Mouse (Mus musculus) heart, embryonic 15.5 days (tissue): Measurements from ENCODE around the gene Dagla. TPM values are rescaled to one million over a fixed set of nuclear protein-coding genes. Genes with fewer than 3 reads are reported as not detected.

Experiments used
- ATAC-seq: fragments of 200-750 bp; cut with Nextera tagmentation; replicated peaks from 2 replicates; pipeline ENCODE4 v1.8.0; 2017; ENCODE audit warnings: low read depth, moderate TSS enrichment; ENCODE audit not compliant: insufficient number of reproducible peaks, insufficient read depth, low FRiP score
- H3K27ac ChIP-seq: fragments of 300-500 bp; sonication (generic); 2 replicates; pipeline ENCODE4 v1.5.1; 2015; ENCODE audit warnings: mild to moderate bottlenecking, inconsistent platforms
- H3K27me3 ChIP-seq: fragments of 300-500 bp; sonication (generic); 2 replicates; pipeline ENCODE4 v1.6.1; 2015; ENCODE audit warnings: inconsistent platforms
- H3K36me3 ChIP-seq: fragments of 300-500 bp; sonication (generic); 2 replicates; pipeline ENCODE4 v1.6.1; 2015; ENCODE audit warnings: mild to moderate bottlenecking, inconsistent platforms
- H3K4me1 ChIP-seq: fragments of 300-500 bp; sonication (generic); replicated peaks from 2 replicates; pipeline ENCODE4 v1.6.1; 2015; ENCODE audit warnings: inconsistent platforms
- H3K4me2 ChIP-seq: fragments of 300-500 bp; sonication (generic); 2 replicates; pipeline ENCODE4 v1.6.1; 2015; ENCODE audit warnings: inconsistent platforms, mild to moderate bottlenecking, moderate library complexity
- H3K4me3 ChIP-seq: fragments of 300-500 bp; sonication (generic); 2 replicates; pipeline ENCODE4 v1.5.1; 2015; ENCODE audit warnings: mild to moderate bottlenecking, inconsistent platforms
- H3K9ac ChIP-seq: fragments of 300-500 bp; sonication (generic); 2 replicates; pipeline ENCODE4 v1.6.1; 2015; ENCODE audit warnings: mild to moderate bottlenecking, inconsistent platforms
- H3K9me3 ChIP-seq: fragments of 300-500 bp; sonication (generic); replicated peaks from 2 replicates; pipeline ENCODE4 v1.6.1; 2016; ENCODE audit warnings: inconsistent platforms
- WGBS: fragments of 180-500 bp; shearing (Covaris S2); methylation state at CpG from one replicate; pipeline ENCODE4 v1.1.7; 2015; ENCODE audit warnings: mixed read lengths; 5-methylcytosine and 5-hydroxymethylcytosine counted together
- polyA plus RNA-seq: library from polyadenylated mRNA; unstranded; fragments of >200 nt; fragmentation: Nextera tagmentation; extraction: Ambion mirVana; gene quantifications from 2 replicates; pipeline ENCODE4 v1.2.1, GENCODE M21; 2015

Gene Dagla
- 0.88 and 1.5 TPM in 2 replicates for polyA plus RNA-seq

GRCm38 (mm10) chr19:10304810-10305544 lies at the start of gene Dagla:
Gene Dagla, minus strand, starts transcription at chr19:10304877.
- Histone ChIP-seq H3K4me1 (peaks cover 13% of the 10 kb centered on the region), H3K27ac (no peak within 1 kb of the TSS), H3K36me3 (no peaks in the 10 kb centered on the region), H3K4me3 (peak within 1 kb of the TSS; percentile 68), H3K27me3 (peaks cover 32% of the 10 kb centered on the region), H3K9me3 (no peaks in the 10 kb centered on the region), H3K9ac (peak within 1 kb of the TSS; percentile 67), H3K4me2 (peak within 1 kb of the TSS; percentile 95)
- ATAC-seq = peak; percentile 72
- 7% methylated on average over 52 of the region's 56 CpGs for WGBS

DNA sequence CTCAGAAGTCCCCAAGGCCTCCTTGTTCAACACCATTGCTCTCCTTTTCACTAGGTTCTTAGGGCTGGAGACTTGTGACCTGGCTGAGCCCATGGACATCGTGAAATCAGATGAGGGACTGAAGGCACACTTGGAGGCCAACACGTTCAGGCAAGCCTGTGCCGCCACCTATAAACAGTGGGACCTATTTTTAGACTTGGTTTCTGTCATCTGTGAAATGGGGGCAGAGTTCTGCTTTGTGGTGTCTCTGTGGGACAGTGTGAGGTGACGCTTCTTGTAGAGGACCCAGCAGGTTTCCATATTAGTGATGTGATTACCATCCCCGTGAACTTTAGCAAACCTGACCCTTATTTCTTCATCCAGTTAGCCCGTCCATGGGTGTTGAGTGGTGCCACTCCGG lies 47.5 kb upstream of the Dagla start:
- Histone ChIP-seq H3K9me3 (no peaks in the 10 kb centered on the region), H3K4me2 (no peak overlapping the region), H3K27ac (no peak overlapping the region), H3K9ac (no peak overlapping the region), H3K4me1 (no peaks in the 10 kb centered on the region; the same call in 1 of the 2 replicates), H3K36me3 (no peaks in the 10 kb centered on the region), H3K27me3 (peaks cover 11% of the 10 kb centered on the region; the same call in 1 of the 2 replicates), H3K4me3 (no peak overlapping the region)
- ATAC-seq = no peak
- 69% methylated on average over 7 of the region's 7 CpGs for WGBS

- 58% methylated on average over 5 of the region's 5 CpGs for WGBS
- Histone ChIP-seq H3K36me3 (no peaks in the 10 kb centered on the region), H3K9ac (no peak overlapping the region), H3K4me1 (0 out of 2 replicates have a peak, but pooled peaks cover 3% of the 10 kb centered on the region), H3K4me3 (no peak overlapping the region), H3K4me2 (no peak overlapping the region), H3K27me3 (peaks cover 18% of the 10 kb centered on the region), H3K27ac (no peak overlapping the region), H3K9me3 (no peaks in the 10 kb centered on the region)
- no peak for ATAC-seq
These were observed 43.1 kb upstream of the Dagla start for GRCm38 (mm10) chr19:10347628-10348273.

- H3K27me3 ChIP-seq = peaks cover 20% of the 10 kb centered on the region
- no peaks in the 10 kb centered on the region for H3K36me3 ChIP-seq
- no peak overlapping the region for H3K4me3 ChIP-seq
- no peak overlapping the region for H3K27ac ChIP-seq
- no peak overlapping the region for H3K4me2 ChIP-seq
- 25% methylated on average over 12 of the region's 12 CpGs for WGBS
- no peaks in the 10 kb centered on the region for H3K9me3 ChIP-seq
- no peak overlapping the region for H3K9ac ChIP-seq
- ATAC-seq = no peak
- peaks cover 19% of the 10 kb centered on the region for H3K4me1 ChIP-seq
These were observed 41.0 kb upstream of the Dagla start for GRCm38 (mm10) chr19:10345696-10346095.

- Histone ChIP-seq H3K9me3 (no peaks in the 10 kb centered on the region), H3K4me2 (no peak overlapping the region), H3K27ac (no peak overlapping the region), H3K4me1 (peaks cover 19% of the 10 kb centered on the region), H3K36me3 (no peaks in the 10 kb centered on the region), H3K27me3 (peaks cover 33% of the 10 kb centered on the region), H3K9ac (no peak overlapping the region), H3K4me3 (no peak overlapping the region)
- no peak for ATAC-seq
- WGBS = 85% methylated on average over 10 of the region's 10 CpGs
These were observed 39.2 kb upstream of the Dagla start for GRCm38 (mm10) chr19:10343866-10344265.

GRCm38 (mm10) chr19:10341817-10342439 lies 37.3 kb upstream of the Dagla start:
- ATAC-seq = peak; percentile 79
- Histone ChIP-seq H3K9ac (no peak overlapping the region), H3K27ac (peak overlapping the region; percentile 90), H3K36me3 (no peaks in the 10 kb centered on the region), H3K9me3 (no peaks in the 10 kb centered on the region), H3K27me3 (peaks cover 45% of the 10 kb centered on the region), H3K4me3 (no peak overlapping the region), H3K4me1 (peaks cover 19% of the 10 kb centered on the region), H3K4me2 (peak overlapping the region; percentile 54)
- 17% methylated on average over 12 of the region's 12 CpGs for WGBS

GRCm38 (mm10) chr19:10341152-10341551 lies 36.5 kb upstream of the Dagla start:
- peaks cover 50% of the 10 kb centered on the region for H3K27me3 ChIP-seq
- peak overlapping the region; percentile 90 for H3K27ac ChIP-seq
- no peaks in the 10 kb centered on the region for H3K36me3 ChIP-seq
- ATAC-seq = no peak
- no peak overlapping the region for H3K4me3 ChIP-seq
- peaks cover 17% of the 10 kb centered on the region for H3K4me1 ChIP-seq
- H3K4me2 ChIP-seq = no peak overlapping the region
- no peaks in the 10 kb centered on the region for H3K9me3 ChIP-seq
- no peak overlapping the region for H3K9ac ChIP-seq
- WGBS = 18% methylated on average over 11 of the region's 11 CpGs

DNA sequence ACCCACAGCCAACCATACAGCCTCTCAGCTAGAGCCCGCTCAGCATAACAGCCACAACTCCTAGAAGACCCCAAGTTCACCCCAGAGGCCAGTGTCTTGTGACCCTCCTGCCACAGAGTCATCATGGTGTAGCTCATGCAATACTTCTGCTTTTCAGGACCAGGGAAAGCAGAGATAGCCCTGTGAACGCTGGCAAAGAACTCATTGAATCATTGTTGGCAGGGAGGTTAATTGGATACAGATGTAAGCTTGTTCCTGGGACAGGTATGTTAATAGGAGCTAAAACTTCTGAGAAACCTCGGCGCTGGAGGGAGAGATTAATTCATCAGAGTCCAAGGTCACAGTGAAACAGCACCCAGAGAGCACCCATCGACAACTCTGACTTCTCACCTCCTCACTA lies 36.0 kb upstream of the Dagla start:
- no peak for ATAC-seq
- H3K36me3 ChIP-seq = no peaks in the 10 kb centered on the region
- H3K9me3 ChIP-seq = no peaks in the 10 kb centered on the region
- H3K4me3 ChIP-seq = no peak overlapping the region
- no peak overlapping the region for H3K4me2 ChIP-seq
- H3K4me1 ChIP-seq = peaks cover 16% of the 10 kb centered on the region
- no peak overlapping the region for H3K27ac ChIP-seq
- H3K27me3 ChIP-seq = peaks cover 49% of the 10 kb centered on the region
- WGBS = 26% methylated on average over 5 of the region's 5 CpGs
- H3K9ac ChIP-seq = no peak overlapping the region

DNA sequence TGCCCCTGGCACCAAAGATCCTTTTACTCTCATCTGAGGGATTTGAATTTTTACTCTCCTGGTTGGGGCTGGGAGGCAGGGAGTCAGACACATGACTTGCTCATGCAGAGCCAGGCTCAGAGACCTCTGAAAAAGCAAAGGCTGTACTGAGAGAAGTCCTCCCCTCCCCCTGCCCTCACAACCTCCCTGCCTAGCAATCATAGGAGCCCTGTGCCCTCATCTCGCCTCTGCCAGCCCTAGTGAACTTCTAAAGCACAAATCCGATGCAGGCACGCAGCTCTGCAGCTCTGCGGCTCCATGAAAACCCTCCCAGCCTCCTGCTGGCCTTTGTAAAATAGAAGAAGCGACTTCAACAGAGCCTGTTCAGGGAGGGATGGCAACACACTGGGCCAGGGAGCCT lies 34.6 kb upstream of the Dagla start:
- ATAC-seq = no peak
- Histone ChIP-seq H3K36me3 (no peaks in the 10 kb centered on the region), H3K27ac (no peak overlapping the region), H3K27me3 (peaks cover 51% of the 10 kb centered on the region), H3K4me2 (no peak overlapping the region), H3K9me3 (no peaks in the 10 kb centered on the region), H3K4me3 (no peak overlapping the region), H3K9ac (no peak overlapping the region), H3K4me1 (peaks cover 16% of the 10 kb centered on the region)
- 38% methylated on average over 5 of the region's 5 CpGs for WGBS

DNA sequence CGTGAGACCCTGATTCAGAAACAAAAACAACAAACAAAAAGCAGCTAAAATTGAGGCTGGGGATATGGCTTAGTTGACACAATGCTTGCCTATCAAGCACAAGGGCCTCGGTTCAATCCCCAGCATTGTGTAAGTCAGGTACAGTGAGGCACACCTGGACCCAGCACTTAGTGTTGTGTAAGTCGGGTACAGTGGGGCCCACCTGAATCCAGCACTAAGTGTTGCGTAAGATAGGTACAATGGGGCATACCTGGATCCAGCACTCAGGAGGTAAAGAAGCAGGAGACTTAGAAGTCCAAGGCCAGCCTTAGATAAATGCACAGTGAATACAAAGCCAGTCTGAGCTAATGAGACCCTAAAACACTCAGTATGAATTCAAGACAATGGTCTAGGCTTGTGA lies 34.0 kb upstream of the Dagla start:
- Histone ChIP-seq H3K27ac (no peak overlapping the region), H3K4me3 (no peak overlapping the region), H3K9ac (no peak overlapping the region), H3K36me3 (no peaks in the 10 kb centered on the region), H3K4me2 (no peak overlapping the region), H3K27me3 (peaks cover 47% of the 10 kb centered on the region), H3K9me3 (no peaks in the 10 kb centered on the region), H3K4me1 (peaks cover 16% of the 10 kb centered on the region)
- no peak for ATAC-seq
- 73% methylated on average over 4 of the region's 4 CpGs for whole genome bisulfite sequencing

DNA sequence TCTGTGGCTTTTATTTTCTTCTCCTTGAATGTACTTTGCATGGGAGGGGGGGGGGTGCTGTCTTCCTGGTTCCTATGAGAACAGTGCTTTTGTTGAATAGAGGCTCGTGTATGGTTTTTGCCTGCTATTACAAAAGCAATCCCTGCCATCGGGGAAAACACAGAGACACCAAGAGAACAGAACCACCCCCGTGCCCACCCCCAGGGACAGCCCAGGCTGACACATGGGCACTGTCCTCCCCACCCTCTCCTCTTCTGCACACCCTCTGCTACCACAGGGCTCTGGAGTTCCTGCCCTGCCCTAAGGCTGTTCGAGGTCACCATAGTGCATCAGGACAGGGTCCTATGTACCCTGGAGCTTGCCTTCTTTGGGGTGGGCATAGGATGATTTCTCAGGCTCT lies 29.8 kb upstream of the Dagla start:
- ATAC-seq = no peak
- no peak overlapping the region for H3K27ac ChIP-seq
- no peaks in the 10 kb centered on the region for H3K4me1 ChIP-seq
- H3K36me3 ChIP-seq = no peaks in the 10 kb centered on the region
- H3K9ac ChIP-seq = no peak overlapping the region
- no peaks in the 10 kb centered on the region for H3K9me3 ChIP-seq
- H3K4me2 ChIP-seq = no peak overlapping the region
- no peak overlapping the region for H3K4me3 ChIP-seq
- H3K27me3 ChIP-seq = peaks cover 55% of the 10 kb centered on the region
- WGBS = 70% methylated on average over 4 of the region's 4 CpGs
